Mouse (Mus musculus): ENCODE measurements around the gene Paqr6. TPM values are rescaled to one million over a fixed set of nuclear protein-coding genes. Genes with fewer than 3 reads are reported as not detected.
A peak's percentile ranks its signal among the peaks of the same experiment; 100 is the strongest.

Paqr6 gene
- 0.94 and 1.1 TPM in 2 replicates for polyA plus RNA-seq (2014; fragmentation: Nextera tagmentation; extraction: Ambion mirVana)

GRCm38 (mm10) chr3:88364337-88364736 is at the start of gene Paqr6:
Gene Paqr6 (plus strand): TSS chr3:88364584.
- Histone ChIP-seq H3K27ac (no peak within 1 kb of the TSS; the same call in 1 of the 2 replicates), H3K9me3 (ENCODE audit: control insufficient read depth, low read length) (no peaks in the 10 kb centered on the region), H3K4me3 (replicated peaks; ENCODE audit: low read length) (no peak within 1 kb of the TSS), H3K4me1 (replicated peaks; ENCODE audit: control insufficient read depth, insufficient read depth, low read length) (no peaks in the 10 kb centered on the region), H3K4me2 (replicated peaks) (no peak within 1 kb of the TSS), H3K9ac (no peak within 1 kb of the TSS), H3K36me3 (replicated peaks; ENCODE audit: control insufficient read depth, insufficient read depth) (peaks cover 44% of the 10 kb centered on the region), H3K27me3 (ENCODE audit: control insufficient read depth, insufficient read depth, low read length) (peaks cover 4% of the 10 kb centered on the region; the same call in 1 of the 2 replicates)
- ATAC-seq (ENCODE audit: low FRiP score) (no peak), DNase-seq (ENCODE audit: low spot score) (no peak)
- 3% methylated on average over 16 of the region's 16 CpGs for WGBS

DNA sequence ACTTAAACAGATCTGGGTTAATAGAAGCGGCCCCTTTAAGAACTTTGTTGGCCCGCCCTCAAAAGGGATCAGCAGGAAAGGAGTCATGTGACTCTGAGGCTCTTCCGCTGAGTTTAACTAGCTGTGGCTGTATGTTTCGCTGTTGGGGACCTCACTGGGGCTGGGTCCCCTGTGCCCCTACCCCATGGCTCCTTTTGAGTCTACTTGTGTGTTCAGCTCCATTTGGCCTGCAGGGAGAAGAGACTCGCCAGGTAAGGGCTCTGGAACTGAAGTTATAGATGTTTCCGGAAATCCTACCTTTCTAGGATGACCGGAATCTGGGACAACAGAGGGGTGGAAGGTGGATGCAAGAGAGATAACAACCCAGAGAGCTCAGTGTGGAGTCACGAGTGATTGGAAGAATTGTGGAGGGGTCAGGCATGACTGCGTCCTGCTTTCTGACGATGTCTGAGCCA is 39.4 kb upstream of the Paqr6 start, which contains the start of gene Glmp:
Gene Glmp (plus strand): TSS at position 73 of the 455 bp plus-strand sequence.
- H3K4me3 ChIP-seq (replicated peaks; ENCODE audit: low read length) = peak within 1 kb of the TSS; percentile 60
- peaks cover 54% of the 10 kb centered on the region for H3K36me3 ChIP-seq (replicated peaks; ENCODE audit: control insufficient read depth, insufficient read depth)
- H3K27ac ChIP-seq = no peak within 1 kb of the TSS
- peaks cover 8% of the 10 kb centered on the region; the same call in 1 of the 2 replicates for H3K4me1 ChIP-seq (replicated peaks; ENCODE audit: control insufficient read depth, insufficient read depth, low read length)
- ATAC-seq (ENCODE audit: low FRiP score) (peak; percentile 82; the same call in 1 of the 2 replicates), DNase-seq (ENCODE audit: low spot score) (peak; percentile 77)
- peak within 1 kb of the TSS; percentile 70 for H3K4me2 ChIP-seq (replicated peaks)
- 1% methylated on average over 10 of the region's 10 CpGs for WGBS
- no peaks in the 10 kb centered on the region for H3K9me3 ChIP-seq (ENCODE audit: control insufficient read depth, low read length)
- H3K9ac ChIP-seq = peak within 1 kb of the TSS; percentile 74
- H3K27me3 ChIP-seq (ENCODE audit: control insufficient read depth, insufficient read depth, low read length) = no peaks in the 10 kb centered on the region

GRCm38 (mm10) chr3:88328956-88329355 is 35.4 kb upstream of the Paqr6 start:
- Histone ChIP-seq H3K9ac (no peak overlapping the region), H3K27me3 (ENCODE audit: control insufficient read depth, insufficient read depth, low read length) (no peaks in the 10 kb centered on the region), H3K36me3 (replicated peaks; ENCODE audit: control insufficient read depth, insufficient read depth) (peaks cover 19% of the 10 kb centered on the region), H3K4me2 (replicated peaks) (no peak overlapping the region), H3K9me3 (ENCODE audit: control insufficient read depth, low read length) (no peaks in the 10 kb centered on the region), H3K27ac (no peak overlapping the region), H3K4me1 (replicated peaks; ENCODE audit: control insufficient read depth, insufficient read depth, low read length) (peaks cover 8% of the 10 kb centered on the region; the same call in 1 of the 2 replicates), H3K4me3 (replicated peaks; ENCODE audit: low read length) (no peak overlapping the region)
- no peak for ATAC-seq (ENCODE audit: low FRiP score)
- 72% methylated on average over 5 of the region's 5 CpGs for WGBS
- DNase-seq (ENCODE audit: low spot score) = no peak

DNA sequence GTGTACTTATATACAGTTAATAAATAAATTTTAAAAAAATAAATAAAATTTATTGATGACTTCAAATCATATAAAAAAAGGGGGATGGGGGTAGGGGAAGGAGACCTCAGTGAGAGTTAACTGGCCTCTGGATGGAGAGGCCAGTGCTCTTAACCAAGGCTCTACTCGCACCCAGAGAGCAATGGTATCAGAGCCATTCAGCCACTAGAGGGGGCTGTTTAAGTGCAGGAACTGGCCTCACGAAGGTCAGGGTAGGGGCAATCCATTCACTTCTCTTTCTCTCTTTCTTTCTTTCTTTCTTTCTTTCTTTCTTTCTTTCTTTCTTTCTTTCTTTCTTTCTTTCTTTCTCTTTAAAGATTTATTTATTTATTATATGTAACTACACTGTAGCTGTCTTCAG is 33.1 kb upstream of the Paqr6 start:
- Histone ChIP-seq H3K4me1 (replicated peaks; ENCODE audit: control insufficient read depth, insufficient read depth, low read length) (0 out of 2 replicates have a peak, but pooled peaks cover 6% of the 10 kb centered on the region), H3K27me3 (ENCODE audit: control insufficient read depth, insufficient read depth, low read length) (no peaks in the 10 kb centered on the region), H3K9me3 (ENCODE audit: control insufficient read depth, low read length) (no peaks in the 10 kb centered on the region), H3K27ac (no peak overlapping the region), H3K4me2 (replicated peaks) (no peak overlapping the region), H3K9ac (no peak overlapping the region), H3K36me3 (replicated peaks; ENCODE audit: control insufficient read depth, insufficient read depth) (peaks cover 19% of the 10 kb centered on the region), H3K4me3 (replicated peaks; ENCODE audit: low read length) (no peak overlapping the region)
- 21% methylated on average over 2 of the region's 2 CpGs for WGBS
- no peak for DNase-seq (ENCODE audit: low spot score)
- no peak for ATAC-seq (ENCODE audit: low FRiP score)

GRCm38 (mm10) chr3:88334029-88334658 is 30.2 kb upstream of the Paqr6 start:
- ATAC-seq (ENCODE audit: low FRiP score) = no peak

GRCm38 (mm10) chr3:88334902-88335435 is 29.4 kb upstream of the Paqr6 start:
- 42% methylated on average over 3 of the region's 3 CpGs for WGBS
- peak overlapping the region; percentile 95; the same call in 1 of the 2 replicates for H3K27ac ChIP-seq
- ATAC-seq (ENCODE audit: low FRiP score) = no peak

More at GRCm38 (mm10) chr3:88334029-88334658, 30.2 kb upstream of the Paqr6 start:
- Histone ChIP-seq H3K36me3 (replicated peaks; ENCODE audit: control insufficient read depth, insufficient read depth) (peaks cover 9% of the 10 kb centered on the region; the same call in 1 of the 2 replicates), H3K4me2 (replicated peaks) (no peak overlapping the region), H3K27me3 (ENCODE audit: control insufficient read depth, insufficient read depth, low read length) (no peaks in the 10 kb centered on the region), H3K9ac (no peak overlapping the region), H3K4me3 (replicated peaks; ENCODE audit: low read length) (no peak overlapping the region), H3K4me1 (replicated peaks; ENCODE audit: control insufficient read depth, insufficient read depth, low read length) (peaks cover 18% of the 10 kb centered on the region), H3K9me3 (ENCODE audit: control insufficient read depth, low read length) (no peaks in the 10 kb centered on the region), H3K27ac (no peak overlapping the region)
- WGBS = 68% methylated on average over 12 of the region's 12 CpGs
- DNase-seq (ENCODE audit: low spot score) = no peak

DNA sequence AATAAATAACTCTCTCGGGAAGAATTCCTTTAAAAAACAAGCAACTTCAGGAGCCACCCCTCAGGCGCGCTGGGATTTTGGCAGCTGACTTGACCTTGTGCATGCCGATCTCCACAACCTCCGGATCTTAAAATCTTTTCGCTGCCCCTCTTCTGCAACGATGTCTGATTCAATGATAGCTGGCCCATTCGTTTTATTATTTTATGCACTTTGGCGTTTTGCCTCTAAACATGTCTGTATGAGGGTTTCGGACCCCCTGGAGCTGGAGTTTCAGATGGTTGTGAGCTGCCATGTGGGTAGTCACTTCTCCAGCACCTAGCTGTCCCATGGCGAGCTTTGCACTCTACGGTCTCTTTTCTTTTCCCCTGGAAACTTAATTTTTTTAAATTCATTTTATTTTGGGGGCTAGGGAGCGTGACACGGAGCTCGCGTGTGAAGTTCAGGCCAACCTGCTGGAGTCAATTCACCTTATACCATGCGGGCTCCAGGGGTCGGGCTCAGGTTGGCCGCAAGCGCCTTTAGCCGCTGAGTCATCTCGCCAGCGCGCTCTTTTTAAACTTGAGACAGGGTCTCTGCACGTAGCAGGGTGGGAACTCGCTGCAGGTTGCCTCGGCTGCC is 28.8 kb upstream of the Paqr6 start:
- Histone ChIP-seq H3K9ac (peak overlapping the region; percentile 87), H3K9me3 (ENCODE audit: control insufficient read depth, low read length) (no peaks in the 10 kb centered on the region), H3K4me1 (replicated peaks; ENCODE audit: control insufficient read depth, insufficient read depth, low read length) (peaks cover 18% of the 10 kb centered on the region), H3K4me3 (replicated peaks; ENCODE audit: low read length) (peak overlapping the region; percentile 76), H3K27me3 (ENCODE audit: control insufficient read depth, insufficient read depth, low read length) (no peaks in the 10 kb centered on the region), H3K27ac (peak overlapping the region; percentile 95), H3K36me3 (replicated peaks; ENCODE audit: control insufficient read depth, insufficient read depth) (peaks cover 1% of the 10 kb centered on the region; the same call in 1 of the 2 replicates), H3K4me2 (replicated peaks) (peak overlapping the region; percentile 76)
- WGBS = 1% methylated on average over 27 of the region's 27 CpGs
- no peak for DNase-seq (ENCODE audit: low spot score)
- ATAC-seq (ENCODE audit: low FRiP score) = peak; percentile 76

More at GRCm38 (mm10) chr3:88334902-88335435, 29.4 kb upstream of the Paqr6 start:
- H3K4me2 ChIP-seq (replicated peaks) = peak overlapping the region; percentile 76
- peak overlapping the region; percentile 76 for H3K4me3 ChIP-seq (replicated peaks; ENCODE audit: low read length)
- H3K4me1 ChIP-seq (replicated peaks; ENCODE audit: control insufficient read depth, insufficient read depth, low read length) = peaks cover 18% of the 10 kb centered on the region
- no peaks in the 10 kb centered on the region for H3K27me3 ChIP-seq (ENCODE audit: control insufficient read depth, insufficient read depth, low read length)
- DNase-seq (ENCODE audit: low spot score) = no peak
- peak overlapping the region; percentile 87 for H3K9ac ChIP-seq
- H3K9me3 ChIP-seq (ENCODE audit: control insufficient read depth, low read length) = no peaks in the 10 kb centered on the region
- 0 out of 2 replicates have a peak, but pooled peaks cover 3% of the 10 kb centered on the region for H3K36me3 ChIP-seq (replicated peaks; ENCODE audit: control insufficient read depth, insufficient read depth)

- H3K27ac ChIP-seq = peak within 1 kb of the TSS; percentile 95
- H3K9ac ChIP-seq = peak within 1 kb of the TSS; percentile 87
- H3K36me3 ChIP-seq (replicated peaks; ENCODE audit: control insufficient read depth, insufficient read depth) = peaks cover 6% of the 10 kb centered on the region
- H3K4me3 ChIP-seq (replicated peaks; ENCODE audit: low read length) = peak within 1 kb of the TSS; percentile 76
- peak within 1 kb of the TSS; percentile 76 for H3K4me2 ChIP-seq (replicated peaks)
- H3K4me1 ChIP-seq (replicated peaks; ENCODE audit: control insufficient read depth, insufficient read depth, low read length) = peaks cover 18% of the 10 kb centered on the region
- 2% methylated on average over 47 of the region's 66 CpGs for WGBS
- peak; percentile 95 for DNase-seq (ENCODE audit: low spot score)
- H3K9me3 ChIP-seq (ENCODE audit: control insufficient read depth, low read length) = no peaks in the 10 kb centered on the region
- no peaks in the 10 kb centered on the region for H3K27me3 ChIP-seq (ENCODE audit: control insufficient read depth, insufficient read depth, low read length)
- peak; percentile 96 for ATAC-seq (ENCODE audit: low FRiP score)
Observed at GRCm38 (mm10) chr3:88336058-88337013, 28.0 kb upstream of the Paqr6 start, which contains the start of the genes Tmem79 and Smg5. Gene Tmem79 (minus strand): TSS chr3:88336148. Gene Smg5 (plus strand): TSS chr3:88336260.
